Mouse (Mus musculus) left cerebral cortex, adult 2 months (tissue): ENCODE results near the gene Slc27a3. TPM values are rescaled to one million over a fixed set of nuclear protein-coding genes. Genes with fewer than 3 reads are reported as not detected.
A peak's percentile ranks its signal among the peaks of the same experiment; 100 is the strongest.

Experiments used
- DNase-seq, 2 experiments: peaks; one replicate each; pipeline ENCODE4 v3.0.0; 2021 to 2022; ENCODE audit warnings: low spot score in 2 of 2, mixed read lengths in 1 of 2; ENCODE audit errors: extremely low spot score in 1 of 2
- H3K27ac ChIP-seq: fragments of 200-600 bp; 2 replicates; pipeline ENCODE4 v1.8.1; 2022
- H3K4me3 ChIP-seq: fragments of 200-600 bp; 2 replicates; pipeline ENCODE4 v1.8.1; 2022
- CTCF ChIP-seq: fragments of 200-600 bp; IDR thresholded peaks from 2 replicates; pipeline ENCODE4 v1.8.1; 2022; ENCODE audit warnings: antibody characterized with exemption, mild to moderate bottlenecking, moderate library complexity
- intact Hi-C: fragments of 180-260 bp; cut with DNase I; formaldehyde crosslinking; loops from one replicate; pipeline ENCODE4 v1.15.1; 2025
- long read RNA-seq, 2 experiments: library from polyadenylated mRNA; stranded (forward); transcript quantifications; one replicate each; pipeline ENCODE4 v2.0.0; 2021; ENCODE audit warnings: borderline mapping rate in 2 of 2
- total RNA-seq, 2 experiments: library from RNA; stranded (reverse); gene quantifications; 2 replicates each; pipeline ENCODE4 v1.2.3; 2021

Gene Slc27a3
- total RNA-seq = 1 to 10 TPM; 8.1 to 8.3 TPM
- long read RNA-seq, experiment 1, partial matches to known transcripts = 2 of 3 reads
- long read RNA-seq, experiment 1, other reads (novel, unspliced or antisense) = 0 of 3 reads
- long read RNA-seq, experiment 2, partial matches to known transcripts = 1 of 1 reads
- long read RNA-seq, experiment 2, other reads (novel, unspliced or antisense) = 0 of 1 reads

DNA sequence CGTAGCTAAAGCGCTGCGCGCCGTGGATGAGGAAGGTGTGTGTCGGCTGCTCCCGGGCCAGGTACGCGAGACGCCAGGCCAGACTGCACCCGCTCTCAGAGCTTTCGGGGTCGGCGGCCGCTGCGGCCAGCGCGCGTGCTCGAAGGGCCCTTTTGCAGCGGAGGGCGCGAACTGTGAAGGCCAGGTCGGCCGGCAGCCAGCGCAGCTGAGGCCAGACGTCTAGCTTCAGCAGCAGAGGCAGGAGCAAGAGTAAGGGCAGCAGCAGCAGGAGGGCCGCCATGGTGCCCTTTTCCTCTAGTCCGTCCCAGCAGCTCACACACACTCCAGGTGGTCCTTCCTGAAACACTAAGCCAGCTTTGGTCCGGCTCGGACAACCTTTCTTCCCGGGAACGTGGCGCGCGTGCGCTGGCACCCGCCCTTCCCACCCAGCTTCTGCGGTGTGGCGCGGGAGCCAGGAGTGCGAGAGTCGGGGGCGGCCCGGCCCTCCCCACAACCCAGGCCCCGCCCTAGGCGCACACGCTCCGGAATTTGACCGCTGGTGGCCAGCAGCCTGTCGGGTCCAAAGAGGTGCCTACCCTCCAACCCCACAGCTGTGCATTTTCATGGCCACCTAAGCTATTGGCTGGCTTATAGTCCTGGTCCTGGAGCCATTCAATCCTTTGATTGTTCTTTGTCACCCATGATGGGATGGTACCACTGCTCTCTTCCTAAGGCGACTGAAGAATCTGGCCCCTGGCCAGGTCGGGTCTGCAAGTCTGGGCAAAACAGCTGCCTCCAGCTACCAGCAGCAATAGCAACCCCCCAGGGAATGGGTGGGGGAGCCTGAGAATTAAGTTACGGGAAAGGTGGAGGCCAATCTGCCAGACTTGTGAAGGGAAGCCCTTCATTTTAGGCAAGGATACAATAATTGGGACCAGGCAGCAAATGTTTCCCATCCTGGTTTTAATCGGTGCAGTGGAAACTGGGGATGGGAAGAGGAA, at the start of gene Slc27a3:
Gene Slc27a3, minus strand, starts transcription at position 428 of the 980 bp plus-strand sequence.
- TF ChIP-seq CTCF = no peak
- Histone ChIP-seq H3K27ac (peak within 1 kb of the TSS; percentile 45), H3K4me3 (peak within 1 kb of the TSS; percentile 60)
- peak; percentile 25 to 54 for DNase-seq
- intact Hi-C loops = loop anchor here (5.0 kb wide), 1 partner anchor 872 kb away; no protein-coding TSS in a partner anchor

DNA sequence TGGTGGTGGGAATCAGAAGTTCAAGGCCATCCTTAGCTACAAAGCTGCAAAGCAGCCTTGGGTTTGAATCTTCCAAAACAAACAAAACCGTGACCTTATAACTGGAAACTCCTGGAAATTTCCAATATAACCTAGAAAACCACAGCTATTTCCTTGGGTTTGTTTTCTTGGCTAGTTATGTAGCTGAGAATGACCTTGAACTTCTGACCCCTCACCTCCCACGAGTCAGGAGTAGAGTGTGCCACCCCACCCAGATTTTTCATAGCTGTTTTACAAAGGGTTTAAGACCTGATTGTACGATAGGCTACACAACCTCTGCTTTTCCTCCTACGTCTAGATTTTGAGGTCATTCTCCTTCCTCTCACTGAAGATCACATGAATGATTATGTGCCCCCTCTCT, 47.4 kb upstream of the Slc27a3 start:
- TF ChIP-seq CTCF = no peak
- H3K27ac ChIP-seq = no peak overlapping the region
- intact Hi-C loops = no loop called here
- no peak for DNase-seq
- no peak overlapping the region for H3K4me3 ChIP-seq

DNA sequence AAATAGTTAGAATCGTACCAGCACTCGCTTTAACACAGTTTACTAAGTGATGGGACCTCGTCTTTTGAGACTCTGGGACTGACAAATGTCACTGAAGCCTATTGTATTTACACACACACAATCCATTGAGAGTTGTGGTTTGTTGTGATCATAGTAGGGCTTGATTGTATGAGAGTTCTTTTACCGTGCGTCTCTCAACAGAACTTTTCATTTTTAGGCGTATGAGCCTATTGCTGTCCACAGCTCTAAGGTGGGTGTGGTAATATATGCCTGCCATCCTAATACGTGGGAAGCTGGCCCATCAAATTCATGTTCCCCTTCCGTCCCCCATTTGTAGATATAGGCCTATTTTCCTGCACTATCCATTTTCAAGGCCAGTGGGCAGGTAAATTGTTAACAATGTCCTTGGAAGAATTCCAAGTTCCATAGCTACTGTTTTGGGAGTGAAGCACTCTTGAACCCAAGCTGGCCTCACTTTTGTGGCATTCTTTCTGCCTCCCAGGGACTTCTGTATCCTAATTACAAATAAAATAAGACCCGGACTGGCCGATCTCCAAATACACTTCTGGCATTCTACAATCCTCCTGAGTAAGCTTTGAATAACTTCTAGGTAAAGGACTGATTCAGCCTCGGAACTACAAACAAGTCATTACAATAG, 44.5 kb upstream of the Slc27a3 start:
- DNase-seq = no peak
- no peak for TF ChIP-seq CTCF
- Histone ChIP-seq H3K4me3 (peak overlapping the region; percentile 79), H3K27ac (peak overlapping the region; percentile 77)
- intact Hi-C loops = loop anchor here (5.0 kb wide), 1 partner anchor 218 kb away; the partner anchor contains the start of gene S100a7a

DNA sequence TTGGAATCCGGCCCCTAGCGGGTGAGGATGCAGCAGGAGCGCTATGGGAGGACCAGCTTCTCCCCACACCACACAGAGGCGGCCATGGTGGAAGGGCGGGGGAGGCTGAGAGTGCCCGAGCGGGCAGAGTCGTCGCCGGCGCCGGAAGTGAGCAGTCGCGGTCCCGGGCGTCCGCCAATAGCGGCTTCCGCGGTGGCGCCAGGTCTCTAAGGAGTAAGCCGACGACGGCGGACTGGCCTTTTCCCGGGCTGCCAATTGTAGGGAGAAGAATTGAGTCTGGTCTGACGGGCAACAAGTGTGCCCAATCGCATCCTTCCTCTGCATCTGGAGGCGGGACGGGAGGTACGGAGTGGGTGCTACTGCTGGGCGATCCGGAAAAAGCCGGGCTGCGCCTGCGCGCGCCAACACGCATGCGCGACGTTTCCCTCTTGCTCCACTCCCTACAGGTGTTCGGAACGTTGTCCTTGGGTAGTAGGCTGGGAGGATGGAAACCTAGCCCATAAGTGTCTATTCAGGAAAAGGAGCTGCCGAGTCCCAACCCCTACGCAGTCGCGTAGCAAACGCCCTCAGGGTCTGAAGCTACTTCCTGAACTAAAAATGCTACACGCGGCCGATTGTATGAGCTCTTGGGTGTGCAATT, 43.8 kb upstream of the Slc27a3 start, which contains the start of gene Ints3:
Gene Ints3, minus strand, starts transcription at position 242 of the 640 bp plus-strand sequence.
- H3K27ac ChIP-seq = peak within 1 kb of the TSS; percentile 99
- peak; percentile 100 for DNase-seq
- no peak for TF ChIP-seq CTCF
- intact Hi-C loops = loop anchor here (2.0 to 5.0 kb wide), 2 partner anchors 41 to 219 kb away; partner anchors contain the start of gene S100a7a
- H3K4me3 ChIP-seq = peak within 1 kb of the TSS; percentile 79

DNA sequence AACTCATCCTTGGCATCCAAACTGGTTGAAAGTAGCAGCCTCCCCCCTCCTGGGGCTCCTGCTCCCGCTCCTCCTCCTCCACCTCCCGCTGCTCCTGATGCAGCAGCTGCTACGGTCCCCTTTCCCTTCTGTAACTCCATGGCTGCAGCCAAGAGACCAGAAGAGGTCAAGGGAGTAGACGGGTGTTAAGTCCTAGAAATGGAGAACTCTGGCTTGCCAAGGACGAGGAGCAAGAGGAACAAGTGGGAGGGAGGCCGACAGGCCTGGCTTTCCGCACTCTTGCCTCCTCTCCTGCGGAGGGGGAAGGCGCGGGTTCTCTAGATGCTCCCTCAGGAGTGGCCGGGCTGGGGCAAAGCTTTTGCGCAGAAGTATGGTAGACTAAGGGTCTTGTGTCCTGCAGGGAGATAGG, 43.1 kb upstream of the Slc27a3 start:
- peak; percentile 37 to 47 for DNase-seq
- intact Hi-C loops = loop anchor here (2.0 to 5.0 kb wide), 2 partner anchors 42 to 219 kb away; partner anchors contain the start of gene S100a7a
- TF ChIP-seq CTCF = no peak
- H3K27ac ChIP-seq = peak overlapping the region; percentile 99
- peak overlapping the region; percentile 79 for H3K4me3 ChIP-seq

DNA sequence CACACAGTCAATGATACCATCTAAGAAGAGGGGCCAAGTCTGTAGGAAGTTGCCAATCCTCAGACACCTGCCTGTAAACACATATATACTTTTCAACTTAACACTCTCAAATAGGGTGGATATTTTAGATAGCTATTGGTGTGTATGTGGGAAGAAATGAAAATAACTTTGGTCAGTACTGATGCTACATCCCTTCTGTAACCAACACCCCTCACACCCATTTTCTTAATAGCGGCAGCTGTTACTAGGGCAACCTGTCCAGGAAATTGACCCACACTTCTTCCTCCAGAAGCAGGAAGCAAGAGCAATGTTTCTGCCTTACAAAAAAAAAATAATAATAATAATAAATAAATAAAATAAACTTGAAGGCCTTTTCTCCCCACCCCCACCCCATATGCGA, 42.6 kb upstream of the Slc27a3 start:
- Histone ChIP-seq H3K4me3 (peak overlapping the region; percentile 79), H3K27ac (no peak overlapping the region)
- DNase-seq = no peak
- TF ChIP-seq CTCF = no peak
- intact Hi-C loops = loop anchor here (2.0 to 5.0 kb wide), 2 partner anchors 42 to 220 kb away; partner anchors contain the start of gene S100a7a

DNA sequence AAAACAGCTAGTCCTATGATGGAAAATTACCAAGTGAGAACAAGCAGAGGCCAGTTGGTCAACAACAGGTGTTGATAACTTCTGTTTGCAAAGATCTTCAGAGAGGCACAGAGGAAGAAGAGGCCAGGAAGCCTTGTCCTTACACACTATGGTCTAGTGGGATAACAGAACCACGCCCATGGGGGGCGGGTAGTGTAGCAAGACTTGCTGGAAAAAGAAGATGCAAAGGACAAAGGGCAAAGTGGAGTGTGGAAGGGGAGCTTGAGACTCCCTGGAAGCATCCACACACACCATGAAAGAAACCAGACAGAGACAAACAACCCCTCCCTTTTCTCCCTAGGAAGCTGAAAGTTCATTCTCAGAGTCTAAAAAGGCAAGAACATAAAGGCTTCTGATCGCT, 39.8 kb upstream of the Slc27a3 start:
- H3K4me3 ChIP-seq = no peak overlapping the region
- intact Hi-C loops = no loop called here
- DNase-seq = no peak
- TF ChIP-seq CTCF = no peak
- no peak overlapping the region for H3K27ac ChIP-seq

DNA sequence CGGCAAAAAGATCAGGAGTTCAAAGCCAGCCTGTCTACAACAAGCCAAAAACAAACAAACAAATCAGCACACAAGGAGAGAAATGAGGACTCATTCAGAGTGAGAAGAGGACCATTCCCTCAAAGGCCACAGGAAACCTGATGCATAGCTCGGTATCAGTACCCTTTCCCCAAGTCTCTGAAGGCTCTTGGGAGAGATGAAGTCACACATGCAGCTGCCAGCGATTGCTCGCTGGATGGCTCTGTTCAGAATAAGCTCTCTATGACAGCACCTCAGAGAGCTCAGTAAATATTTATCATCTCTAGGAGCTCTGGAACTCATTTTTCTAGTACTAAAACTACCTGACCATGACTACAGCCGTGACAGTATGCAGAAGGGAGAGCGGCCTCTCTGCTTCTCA, 38.4 kb upstream of the Slc27a3 start:
- no peak for TF ChIP-seq CTCF
- no peak overlapping the region for H3K4me3 ChIP-seq

DNA sequence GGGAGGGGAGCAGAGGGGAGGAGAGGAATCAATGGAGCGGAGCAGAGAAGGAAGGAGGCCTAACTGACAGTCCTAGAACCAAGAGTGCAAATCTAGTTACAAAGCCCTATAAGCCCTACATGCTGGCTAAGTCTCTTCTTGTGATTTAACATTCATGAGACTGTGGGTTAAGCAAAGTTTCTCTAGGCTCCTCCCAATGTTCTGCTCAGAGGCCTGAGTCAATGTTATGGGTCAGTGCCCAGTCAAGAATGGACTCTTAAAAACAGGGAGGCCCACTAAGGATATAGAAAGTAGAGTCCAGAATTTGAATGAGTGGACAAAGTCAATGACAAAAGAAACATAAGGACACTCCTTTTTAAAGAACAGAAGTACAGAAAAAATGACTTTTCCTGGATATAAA, 37.8 kb upstream of the Slc27a3 start:
- no peak for DNase-seq
- Histone ChIP-seq H3K27ac (no peak overlapping the region), H3K4me3 (no peak overlapping the region)
- no peak for TF ChIP-seq CTCF
- intact Hi-C loops = no loop called here

More for the DNA sequence above, 38.4 kb upstream of the Slc27a3 start:
- intact Hi-C loops = no loop called here
- no peak overlapping the region for H3K27ac ChIP-seq
- DNase-seq = no peak

DNA sequence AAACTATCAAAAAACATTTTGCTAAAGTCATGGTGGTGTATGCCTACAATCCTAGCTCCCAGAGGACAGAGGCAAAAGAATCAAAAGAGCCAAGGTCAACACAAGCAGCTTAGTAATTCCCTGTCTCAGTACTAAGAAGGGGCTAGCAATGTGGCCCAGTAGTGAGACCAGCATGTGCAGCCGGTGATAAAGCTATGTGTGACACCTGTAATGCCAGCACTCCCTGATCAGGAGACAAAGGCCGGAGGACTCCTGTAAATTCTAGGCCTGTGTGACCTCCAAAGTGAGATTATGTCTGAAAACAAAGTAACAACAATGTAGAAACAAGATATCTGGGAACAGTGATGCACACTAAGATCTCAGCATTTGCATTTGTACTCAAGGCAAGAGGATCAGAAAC, 35.8 kb upstream of the Slc27a3 start:
- intact Hi-C loops = no loop called here

DNA sequence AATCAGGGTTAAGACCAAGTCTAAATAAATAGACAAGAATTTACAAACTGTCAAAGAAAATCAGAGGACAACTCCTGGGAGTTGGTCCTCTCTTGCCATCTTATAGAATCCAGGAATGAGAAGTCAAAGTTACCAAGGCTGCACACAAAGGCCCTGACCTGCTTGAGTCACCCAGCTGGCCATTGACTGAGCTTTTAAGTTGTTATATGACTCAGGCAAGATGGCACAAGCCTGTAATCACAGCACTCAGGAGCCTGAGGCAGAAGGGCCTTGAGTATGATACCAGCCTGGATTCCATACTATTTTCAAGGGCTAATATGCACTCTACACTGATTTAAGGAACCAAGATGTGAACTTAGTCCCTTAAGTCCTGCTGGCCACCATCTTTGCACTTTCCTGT, 33.8 kb upstream of the Slc27a3 start:
- TF ChIP-seq CTCF = no peak
- DNase-seq = no peak
- intact Hi-C loops = no loop called here
- Histone ChIP-seq H3K27ac (no peak overlapping the region), H3K4me3 (no peak overlapping the region)

More for the DNA sequence above, 35.8 kb upstream of the Slc27a3 start:
- no peak for DNase-seq
- no peak for TF ChIP-seq CTCF
- Histone ChIP-seq H3K4me3 (no peak overlapping the region), H3K27ac (no peak overlapping the region)
